Mouse (Mus musculus): ENCODE results near the gene Rasa3.

Gene Rasa3

GRCm38 (mm10) chr8:13616831-13617505, 60.4 kb downstream of the Rasa3 start:
- DNase-seq (ENCODE audit: low spot score), result no peak

- DNase-seq (ENCODE audit: low spot score), result peak; percentile 57
Measured at GRCm38 (mm10) chr8:13614924-13615391, 62.4 kb downstream of the Rasa3 start.

DNA sequence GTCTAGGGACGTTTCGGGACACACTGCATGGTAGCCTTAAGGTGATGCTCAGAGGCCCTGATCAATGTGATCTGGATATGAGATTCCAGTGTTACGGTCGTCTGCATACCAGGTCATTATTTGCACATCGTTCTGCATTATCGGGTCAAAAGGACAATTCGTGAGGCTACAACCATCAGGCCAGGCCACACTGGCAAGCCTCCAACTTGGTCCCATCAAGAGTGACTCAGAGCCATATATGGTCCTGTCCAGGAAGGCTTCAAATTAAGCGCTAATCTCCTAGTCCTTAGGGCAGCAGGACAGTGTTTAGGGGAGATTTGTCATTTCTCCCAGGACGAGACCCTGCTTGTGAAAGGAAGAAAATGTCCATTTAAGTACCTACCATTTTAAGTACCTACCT, 63.3 kb downstream of the Rasa3 start:
- peak; percentile 74 for DNase-seq (ENCODE audit: low spot score)

DNA sequence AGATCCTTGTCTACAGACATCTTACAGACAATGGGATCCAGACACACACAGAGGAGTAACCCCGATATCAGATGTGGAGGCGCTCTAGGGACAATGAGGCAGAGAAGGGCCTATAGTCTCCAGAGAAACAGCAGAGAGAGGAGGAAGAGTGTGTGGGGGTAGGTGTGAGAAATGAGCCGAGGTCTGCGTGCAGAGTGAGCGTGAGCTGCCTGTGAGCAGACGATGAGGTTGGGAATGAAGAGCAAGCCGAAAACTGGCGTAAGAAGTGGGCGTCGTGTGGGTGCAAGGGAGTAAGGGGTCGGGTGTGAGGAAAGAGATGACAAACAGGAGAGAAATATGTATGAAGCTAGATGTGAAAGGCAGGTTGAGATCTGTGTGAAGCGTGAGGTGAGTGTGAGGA, 65.7 kb downstream of the Rasa3 start:
- DNase-seq (ENCODE audit: low spot score), result no peak

DNA sequence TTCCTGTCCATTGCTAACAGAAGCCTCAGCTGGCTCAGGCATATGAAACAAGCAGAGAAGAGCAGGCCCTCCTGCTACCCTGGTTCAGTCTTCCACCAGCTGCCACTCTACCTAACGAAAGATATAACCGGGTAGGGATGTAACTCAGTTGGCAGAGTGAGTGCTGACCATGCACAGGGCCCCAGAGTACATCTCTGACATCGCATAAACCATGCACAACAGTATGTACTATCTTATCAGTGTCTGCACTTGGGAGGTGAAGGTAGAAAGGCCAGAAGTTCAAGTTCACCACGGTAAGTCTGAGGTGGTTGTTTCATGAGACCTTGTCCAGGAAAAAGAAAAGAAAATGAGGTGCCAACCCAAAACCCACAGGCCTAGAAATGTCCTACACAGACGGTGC, 67.4 kb downstream of the Rasa3 start:
- no peak for DNase-seq (ENCODE audit: low spot score)

DNA sequence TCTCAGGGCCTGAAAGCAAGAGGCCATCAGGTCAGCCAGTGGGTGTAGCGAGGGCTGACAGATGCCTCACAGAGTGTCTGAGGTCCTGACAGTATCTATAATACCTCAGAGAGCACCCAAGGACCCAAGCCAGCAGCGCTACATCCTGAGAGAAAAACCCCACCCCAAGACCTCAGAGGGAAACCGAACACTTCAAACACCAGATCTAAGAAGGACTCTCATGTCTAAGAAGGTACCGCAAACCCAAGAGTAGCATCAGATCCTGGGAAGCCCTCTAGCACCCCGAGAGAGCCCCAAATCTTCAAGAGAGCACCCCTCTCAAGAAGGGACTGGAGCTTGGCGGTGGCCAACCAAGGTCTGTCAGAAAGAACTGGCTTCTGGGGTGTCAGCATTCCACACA, 68.5 kb downstream of the Rasa3 start:
- DNase-seq (ENCODE audit: low spot score), result no peak

- no peak for DNase-seq (ENCODE audit: low spot score)
Measured at GRCm38 (mm10) chr8:13605920-13606480, 71.4 kb downstream of the Rasa3 start.

DNA sequence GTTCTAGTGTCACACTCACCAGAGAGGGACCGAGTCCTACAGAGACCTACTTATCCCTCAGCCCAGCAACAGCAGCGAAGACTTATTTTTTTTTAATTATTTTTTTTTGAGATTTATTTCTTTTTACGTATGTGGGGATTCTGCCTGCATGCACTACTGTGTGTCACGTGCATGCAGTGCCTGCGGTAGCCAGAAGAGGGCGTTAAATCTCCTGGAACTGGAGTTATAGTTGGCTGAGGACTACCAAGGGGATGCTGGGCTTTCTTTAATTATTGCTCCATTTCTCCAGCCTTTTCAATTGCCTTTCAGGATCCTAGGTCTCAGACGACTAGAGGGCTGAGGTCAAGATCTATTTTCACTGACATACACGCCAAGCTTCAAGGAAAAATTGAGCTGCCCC, 74.8 kb downstream of the Rasa3 start:
- peak; percentile 26 for DNase-seq (ENCODE audit: low spot score)

DNA sequence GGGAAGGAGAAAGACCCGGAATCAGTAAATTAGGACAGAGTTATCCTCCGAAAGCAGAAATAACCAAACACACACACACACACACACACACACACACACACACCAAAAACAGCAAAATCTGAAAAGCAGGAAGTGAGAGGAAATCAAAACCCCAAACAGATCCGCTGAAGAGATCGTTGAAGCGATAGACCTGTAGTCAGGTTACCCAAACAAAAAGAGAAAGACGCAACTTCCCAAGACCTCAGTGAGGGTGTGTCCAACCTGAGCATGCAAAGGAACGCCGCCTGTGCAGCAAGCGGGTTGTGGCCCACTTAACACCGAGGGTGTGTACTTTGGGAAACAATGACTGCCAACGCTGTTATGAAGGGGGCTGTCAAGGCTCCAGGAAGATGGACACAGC, 76.2 kb downstream of the Rasa3 start:
- DNase-seq (ENCODE audit: low spot score), result no peak

DNA sequence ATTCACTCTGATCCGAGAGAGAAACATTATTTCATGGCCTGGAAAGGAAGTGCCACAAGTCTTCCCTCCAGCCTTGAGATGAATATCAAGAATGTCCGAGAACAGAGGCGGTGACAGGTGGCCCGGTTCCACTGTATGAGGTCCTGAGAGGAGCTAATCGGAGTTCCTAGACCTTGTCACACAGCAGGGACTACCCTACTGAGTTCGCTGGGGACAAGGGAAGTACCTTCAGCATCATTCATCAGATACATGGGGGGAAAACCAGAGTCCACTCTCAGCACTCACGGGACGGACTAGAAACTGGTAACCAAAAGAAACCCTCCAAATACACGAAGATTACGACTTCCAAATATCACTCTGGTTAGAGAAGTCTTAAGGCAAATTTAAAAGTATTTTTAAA, 76.7 kb downstream of the Rasa3 start:
- DNase-seq (ENCODE audit: low spot score), result no peak

- DNase-seq (ENCODE audit: low spot score), result no peak
Measured at GRCm38 (mm10) chr8:13600204-13600603, 77.2 kb downstream of the Rasa3 start.

DNA sequence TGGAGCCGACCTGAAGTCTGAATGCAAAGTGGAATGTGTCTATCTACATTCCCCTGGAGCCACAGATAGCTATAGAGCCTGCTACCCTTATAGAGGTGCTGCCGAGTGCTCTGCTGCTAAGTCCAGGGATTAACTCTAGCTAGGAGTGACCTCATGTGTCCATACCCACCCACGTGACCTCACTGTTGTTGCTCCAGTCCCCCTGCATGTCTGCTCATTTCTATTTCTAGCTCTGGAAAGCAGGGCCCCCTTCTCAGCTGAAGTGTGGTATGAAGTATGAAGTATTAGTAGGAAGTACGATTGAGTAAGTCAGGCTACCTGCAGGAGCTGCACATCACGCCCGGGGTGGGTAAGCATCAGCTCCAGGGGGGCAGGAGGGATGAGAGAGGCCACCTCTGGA, 79.6 kb downstream of the Rasa3 start:
- DNase-seq (ENCODE audit: low spot score), result no peak

DNA sequence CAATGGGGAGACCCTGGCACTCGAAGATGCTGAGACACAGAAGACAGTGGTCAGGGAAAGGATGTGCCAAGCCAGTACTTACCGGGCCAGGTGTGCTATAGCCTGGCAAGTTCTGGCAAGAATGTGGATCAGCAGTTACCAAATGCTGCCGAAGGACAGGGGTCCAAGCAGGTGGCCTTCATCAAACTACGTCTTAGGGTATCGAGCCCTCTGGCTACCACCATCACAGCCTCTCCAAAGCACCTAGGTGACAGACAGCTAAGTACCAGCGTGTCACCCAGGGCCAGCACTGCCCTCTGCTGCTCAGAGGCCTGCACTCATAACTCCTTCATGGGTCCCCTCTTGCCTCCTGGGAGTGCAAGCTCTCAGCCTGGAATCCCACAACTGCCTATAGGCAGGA, 81.5 kb downstream of the Rasa3 start:
- DNase-seq (ENCODE audit: low spot score), result no peak

- peak; percentile 60 for DNase-seq (ENCODE audit: low spot score)
Measured at GRCm38 (mm10) chr8:13594884-13595323, 82.5 kb downstream of the Rasa3 start.

DNA sequence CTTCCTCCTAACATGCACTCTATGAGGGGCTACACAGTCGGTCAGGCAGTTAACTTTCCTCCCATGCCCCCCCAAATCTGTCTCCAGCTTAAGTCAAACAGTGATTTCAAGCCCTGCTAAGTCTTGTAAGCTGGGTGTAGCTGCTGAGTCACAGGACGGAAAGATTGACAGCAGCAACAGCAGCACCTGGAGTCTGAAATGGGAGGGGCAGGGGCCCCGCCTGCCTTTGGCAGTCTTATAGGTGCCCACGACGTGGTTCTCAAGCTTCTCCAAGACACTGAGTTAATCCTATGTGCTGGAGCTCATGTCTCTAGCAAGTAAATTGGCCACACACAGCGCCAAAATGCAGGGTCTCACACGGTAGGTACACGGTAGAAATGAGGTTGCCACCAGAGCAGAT, 84.1 kb downstream of the Rasa3 start:
- DNase-seq (ENCODE audit: low spot score), result no peak

DNA sequence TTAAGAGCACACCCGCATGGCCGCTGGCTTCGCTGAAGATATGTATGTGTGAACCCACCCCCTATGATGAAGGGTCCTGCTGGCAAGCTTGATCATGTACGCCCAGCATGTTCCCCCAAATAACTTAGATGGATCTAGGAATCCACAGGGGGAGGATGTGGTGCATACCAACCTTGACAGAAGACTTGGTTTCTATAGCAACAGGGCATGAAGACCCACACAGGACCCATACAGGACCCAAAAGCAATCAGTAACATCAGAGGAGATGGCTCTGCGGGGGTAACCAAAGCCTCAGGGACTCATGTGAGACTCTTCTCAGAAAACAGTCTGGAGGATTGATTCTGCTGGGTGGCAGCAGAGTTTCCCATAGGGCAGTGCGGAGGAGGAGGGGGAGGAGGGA, 86.2 kb downstream of the Rasa3 start:
- DNase-seq (ENCODE audit: low spot score), result no peak

- no peak for DNase-seq (ENCODE audit: low spot score)
Measured at GRCm38 (mm10) chr8:13589071-13589470, 88.3 kb downstream of the Rasa3 start.

GRCm38 (mm10) chr8:13584652-13585051, 92.8 kb downstream of the Rasa3 start:
- no peak for DNase-seq (ENCODE audit: low spot score)

- no peak for DNase-seq (ENCODE audit: low spot score)
Measured at GRCm38 (mm10) chr8:13577869-13578268, 99.5 kb downstream of the Rasa3 start.

- DNase-seq (ENCODE audit: low spot score), result no peak
Measured at GRCm38 (mm10) chr8:13571999-13572398, 105.4 kb downstream of the Rasa3 start.

DNA sequence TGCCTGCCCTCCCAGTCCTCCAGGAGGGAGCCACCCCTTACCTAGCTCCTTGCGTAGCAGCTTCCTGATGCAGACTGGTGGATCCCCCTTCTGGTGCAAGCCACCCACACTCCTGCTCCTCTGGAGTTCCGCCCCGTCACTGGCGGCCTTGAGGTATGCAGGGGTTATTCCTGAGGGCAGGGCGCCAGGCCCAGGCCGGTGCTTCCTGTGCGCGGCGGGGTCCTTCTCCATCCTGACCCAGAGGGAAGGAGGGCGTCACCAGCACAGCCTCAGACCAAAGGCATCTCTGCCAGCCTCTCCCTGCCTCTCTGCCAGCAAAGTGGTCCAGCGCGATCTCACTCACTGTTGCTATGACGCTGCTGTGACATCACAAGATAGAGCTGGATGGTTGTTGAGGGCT, 115.3 kb downstream of the Rasa3 start, which contains the start of gene 1700029H14Rik:
Gene 1700029H14Rik (minus strand): TSS at position 344 of the 400 bp plus-strand sequence.
- DNase-seq (ENCODE audit: low spot score), result no peak

DNA sequence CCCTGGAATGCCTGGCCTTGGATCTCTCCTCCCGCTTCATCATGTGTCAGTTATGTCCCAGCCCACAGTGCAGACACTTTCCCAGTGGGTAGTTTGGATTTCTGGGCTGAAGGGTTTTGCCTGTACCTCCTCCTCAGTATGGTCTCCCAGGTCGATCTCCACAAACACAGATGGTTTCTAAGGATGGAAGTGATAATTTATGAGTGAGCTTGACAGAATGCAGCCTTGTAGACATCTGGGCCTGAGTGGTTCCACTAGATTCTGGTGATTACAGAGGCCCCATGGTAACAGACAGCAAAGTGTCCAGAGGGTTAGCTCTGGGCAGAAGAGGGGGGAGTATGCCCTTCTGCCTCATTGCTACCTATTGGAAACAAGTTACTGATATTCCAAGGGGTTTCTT, 119.9 kb downstream of the Rasa3 start:
- peak; percentile 69 for DNase-seq (ENCODE audit: low spot score)

GRCm38 (mm10) chr8:13551574-13551830, 125.9 kb downstream of the Rasa3 start:
- no peak for DNase-seq (ENCODE audit: low spot score)
